Mouse (Mus musculus) fat pad, adult 2 months (tissue): ENCODE data around the gene Tctex1d4.
A peak's percentile ranks its signal among the peaks of the same experiment; 100 is the strongest.

Source experiments
- DNase-seq: peaks from one replicate; pipeline ENCODE4 v3.0.0-alpha.2; 2011; ENCODE audit warnings: low read depth, low spot score; ENCODE audit errors: extremely low read depth

Gene Tctex1d4

DNA sequence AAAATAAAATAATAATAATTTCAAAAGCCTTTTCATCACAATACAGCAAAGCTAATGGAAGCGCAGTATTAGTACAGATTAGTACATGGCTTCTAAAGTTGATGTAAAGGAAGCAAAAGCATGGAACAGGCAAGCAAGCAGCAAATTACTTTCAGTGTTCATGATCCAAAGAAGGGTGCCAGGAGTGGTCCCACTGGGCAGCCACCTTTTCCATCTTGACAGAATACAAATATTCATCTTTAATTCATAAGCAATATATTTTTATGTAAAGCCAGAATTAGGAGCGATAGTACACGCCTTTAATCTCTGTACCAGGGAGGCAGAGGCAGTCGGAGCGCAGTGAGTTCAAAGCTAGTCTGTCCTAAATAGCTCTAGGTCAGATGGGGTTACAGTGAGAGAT is 7.0 kb upstream of the Tctex1d4 start:
- DNase-seq: no peak

GRCm38 (mm10) chr4:117120052-117120444 is 6.5 kb upstream of the Tctex1d4 start:
- DNase-seq: no peak

- DNase-seq: peak; percentile 94
Measured at GRCm38 (mm10) chr4:117120445-117121414, 5.9 kb upstream of the Tctex1d4 start.

GRCm38 (mm10) chr4:117122209-117122608 is 4.4 kb upstream of the Tctex1d4 start:
- DNase-seq: no peak

DNA sequence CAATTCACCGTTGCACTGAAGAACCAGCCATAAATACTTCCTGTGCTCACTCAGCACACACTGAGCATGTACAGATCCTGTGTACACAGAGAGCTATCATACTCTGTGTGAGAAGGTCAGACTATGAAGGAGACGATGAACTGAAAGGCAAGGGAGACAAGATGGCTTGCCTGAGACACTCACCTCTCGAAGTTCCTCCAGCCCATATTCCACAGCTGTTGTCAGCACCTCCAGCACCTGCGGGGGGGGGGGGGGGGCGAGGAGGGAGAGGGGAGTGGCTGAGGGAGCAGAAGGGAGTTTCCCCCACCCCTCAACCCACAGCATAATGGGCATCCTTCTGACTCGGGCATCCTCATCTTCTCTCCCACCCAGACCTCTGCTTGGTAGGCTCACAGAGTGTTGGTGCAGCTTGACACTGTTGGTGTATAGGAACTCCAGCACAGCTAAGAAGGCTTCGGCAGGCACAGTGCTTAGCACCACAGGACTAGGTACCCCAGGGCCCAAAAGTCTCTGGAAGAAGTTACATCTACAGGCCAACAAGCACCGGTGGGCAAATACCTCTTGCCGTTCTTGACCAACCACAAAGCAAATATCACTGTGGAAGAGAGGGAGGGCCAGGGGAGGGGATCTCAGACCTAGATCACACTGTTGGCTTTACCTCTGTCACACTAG is 2.9 kb upstream of the Tctex1d4 start:
- no peak for DNase-seq

GRCm38 (mm10) chr4:117124218-117124517 is 2.4 kb upstream of the Tctex1d4 start:
- no peak for DNase-seq

DNA sequence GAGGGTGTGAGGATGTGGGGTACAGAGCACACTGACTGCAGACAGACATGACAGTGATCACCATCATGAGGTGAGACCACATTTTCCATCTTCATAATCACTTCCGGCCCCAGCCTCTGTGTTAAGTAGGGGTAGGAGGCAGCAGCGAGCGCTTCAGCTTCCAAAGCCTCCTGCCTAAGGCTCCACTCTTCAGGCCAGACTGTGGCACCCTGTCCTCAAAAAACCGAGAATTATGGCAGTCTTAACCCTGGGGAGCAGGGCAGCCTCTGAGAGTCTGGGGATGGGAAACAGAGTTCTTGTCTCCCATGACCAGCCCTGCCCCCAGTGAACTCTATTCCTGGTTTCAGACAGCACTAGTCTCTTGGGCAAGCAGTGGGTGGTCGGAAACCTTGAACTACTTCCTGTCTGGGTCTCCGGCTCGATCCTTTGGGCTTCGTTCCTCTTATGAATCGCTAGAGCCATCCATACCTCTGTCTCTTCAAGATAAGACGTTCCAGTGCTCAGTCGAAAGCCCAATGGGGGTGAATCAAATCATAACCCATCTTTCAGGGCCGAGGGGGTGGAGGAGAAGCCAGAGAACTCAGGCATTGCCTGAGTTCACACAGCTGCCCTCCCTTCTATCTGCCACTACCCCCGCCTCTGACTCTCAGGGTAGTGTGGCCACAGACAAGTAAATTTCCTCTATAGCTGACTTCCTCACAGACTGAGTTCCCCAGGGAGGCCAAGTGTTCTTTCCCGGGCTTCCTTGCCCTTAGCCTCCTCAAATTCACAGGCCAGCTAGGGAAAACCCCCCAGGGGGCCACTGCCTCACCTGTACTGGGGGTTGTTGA is 1.9 kb upstream of the Tctex1d4 start:
- no peak for DNase-seq

- DNase-seq: no peak
Measured at GRCm38 (mm10) chr4:117125348-117125909, 1.2 kb upstream of the Tctex1d4 start, which contains the start of gene Btbd19. Gene Btbd19, minus strand, starts transcription at chr4:117125725.

DNA sequence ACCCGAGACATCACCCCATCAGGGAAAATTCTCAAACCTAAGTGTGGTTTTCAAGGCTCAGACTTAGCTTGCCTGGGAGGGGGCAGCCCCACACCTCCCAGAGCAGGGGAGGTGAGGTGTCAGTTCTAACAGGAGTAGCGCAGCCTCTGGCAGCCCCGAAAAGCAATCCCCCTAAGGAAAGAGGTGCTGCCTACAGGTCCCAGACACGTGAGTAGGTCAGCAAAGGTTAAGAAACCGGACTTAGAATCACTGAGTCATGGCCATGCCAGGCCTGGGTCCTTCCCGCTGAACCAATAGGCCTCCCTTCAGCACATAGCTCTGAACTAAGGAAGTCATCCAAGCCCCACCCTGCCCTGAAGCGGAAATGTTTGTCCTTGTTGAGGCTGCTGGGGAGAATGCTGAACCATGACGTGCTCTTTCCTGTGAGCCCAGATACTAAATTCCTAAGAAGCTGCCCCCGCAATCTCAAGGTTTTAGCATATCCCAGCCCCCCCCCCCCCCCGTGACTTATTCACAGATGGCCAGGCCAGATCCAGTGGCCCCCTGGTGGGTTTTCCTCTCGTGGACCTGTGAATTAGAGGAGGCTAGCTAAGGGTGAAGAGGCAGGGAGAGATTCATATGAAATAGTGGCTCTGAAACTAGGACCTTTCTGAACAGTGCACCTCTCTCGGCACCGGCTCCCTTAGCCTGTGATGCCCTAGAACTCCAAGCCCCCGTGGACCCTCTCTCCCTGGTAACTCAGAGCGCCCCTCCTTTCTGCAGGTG is 502 bp upstream of the Tctex1d4 start:
- DNase-seq: no peak

- no peak for DNase-seq
Measured at GRCm38 (mm10) chr4:117127991-117128686, 1.5 kb downstream of the Tctex1d4 start.

DNA sequence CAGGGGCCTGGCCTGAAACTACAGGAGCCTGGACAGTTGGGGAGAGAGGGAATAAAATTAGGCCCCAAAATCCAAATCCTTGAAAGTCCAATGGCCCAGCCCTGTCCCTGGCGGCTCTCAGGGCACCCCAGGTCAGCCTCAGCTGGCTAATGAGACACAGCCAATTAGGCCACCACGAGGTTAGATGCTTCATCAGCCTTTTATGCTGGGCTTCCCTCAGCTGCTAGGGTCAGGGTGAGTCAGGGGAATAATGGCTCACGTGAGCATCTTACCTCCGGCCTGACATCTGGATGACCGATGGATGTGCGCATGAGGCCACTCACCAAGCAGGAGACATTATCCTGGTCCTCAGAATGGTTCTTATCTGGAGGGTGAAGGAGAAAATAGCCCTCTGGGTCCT is 4.2 kb downstream of the Tctex1d4 start:
- DNase-seq: no peak

DNA sequence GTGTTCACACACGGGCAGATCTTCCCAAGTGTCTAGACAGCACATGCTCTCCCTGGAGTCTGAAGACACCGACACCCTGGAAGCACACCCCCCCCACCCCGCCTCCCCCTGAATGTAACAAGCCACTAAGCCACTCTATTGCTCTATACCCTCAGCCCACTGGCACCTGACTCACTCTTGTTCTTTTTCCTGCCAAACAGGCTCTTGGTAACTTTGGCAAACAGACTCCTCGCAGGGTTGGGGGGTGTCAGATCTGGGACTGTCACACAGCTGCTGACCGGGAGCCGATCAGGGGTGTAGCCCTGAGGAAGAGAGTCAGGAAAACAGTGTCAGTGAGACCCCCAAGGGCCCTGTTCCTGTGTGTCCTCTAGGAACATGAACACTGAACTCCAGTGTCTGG is 4.6 kb downstream of the Tctex1d4 start:
- no peak for DNase-seq

DNA sequence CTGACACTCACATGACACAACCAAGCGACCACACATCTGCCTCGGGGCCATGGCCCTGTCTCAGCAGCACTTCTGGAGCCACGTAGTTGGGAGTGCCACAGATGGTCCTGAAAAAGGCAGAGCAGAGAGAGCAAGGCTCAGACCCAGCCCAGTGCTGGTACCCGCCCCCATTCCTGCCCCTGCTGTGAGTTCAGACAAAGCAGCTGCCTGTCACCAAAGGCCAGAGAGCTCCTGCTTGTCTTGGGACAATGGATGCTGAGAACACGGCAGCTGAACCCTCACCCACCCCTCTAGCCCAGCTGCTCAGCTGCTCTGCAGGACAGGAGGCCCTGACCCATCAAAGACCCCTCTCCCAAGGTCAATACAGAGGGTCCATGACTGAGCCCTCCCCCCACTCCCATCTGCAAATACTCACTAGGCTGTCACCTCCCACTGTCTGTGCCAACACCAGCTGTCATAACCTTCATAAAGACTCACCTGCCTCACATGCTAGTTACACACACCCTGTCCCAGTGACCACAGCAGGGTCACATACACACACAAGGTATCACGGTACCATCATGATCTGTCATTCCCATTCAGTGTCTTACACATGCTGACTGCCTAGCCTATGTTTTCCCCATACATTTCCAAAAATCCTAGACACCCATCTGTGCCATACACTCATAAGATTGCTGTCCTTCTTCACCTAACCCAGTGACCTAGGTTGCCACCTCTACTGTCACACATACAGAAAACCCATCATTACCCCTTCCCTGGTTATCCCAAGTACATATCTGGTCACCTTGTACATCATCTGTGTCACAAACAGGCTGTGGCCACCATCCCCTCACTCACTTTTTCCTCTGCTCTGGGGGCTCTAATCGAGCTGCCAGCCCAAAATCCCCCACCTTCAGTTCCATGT is 5.5 kb downstream of the Tctex1d4 start:
- DNase-seq: no peak

- no peak for DNase-seq
Measured at GRCm38 (mm10) chr4:117132794-117133143, 6.2 kb downstream of the Tctex1d4 start.

DNA sequence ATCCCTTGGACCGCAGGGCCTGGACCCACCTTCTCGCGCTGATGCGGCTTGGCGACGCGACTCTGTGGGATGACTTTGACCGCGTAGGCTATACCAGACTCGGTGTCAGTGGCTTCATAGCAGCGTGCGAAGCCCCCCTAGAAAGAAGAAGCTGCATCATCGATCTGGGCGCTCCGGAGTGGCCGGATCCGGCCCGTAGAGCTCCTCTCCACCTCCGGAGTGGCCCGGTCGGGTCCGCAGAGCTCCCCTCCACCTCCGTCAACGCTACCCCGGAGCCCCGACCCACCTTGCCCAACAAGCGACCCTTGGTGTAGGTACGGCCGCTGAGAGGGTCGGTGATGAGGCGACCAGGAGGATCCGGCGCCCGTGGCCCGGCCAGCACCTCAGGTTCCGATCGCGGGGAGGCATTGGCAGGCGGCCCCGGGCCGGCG is 6.8 kb downstream of the Tctex1d4 start:
- no peak for DNase-seq

- DNase-seq: no peak
Measured at GRCm38 (mm10) chr4:117133817-117134600, 7.4 kb downstream of the Tctex1d4 start, which contains the start of gene Plk3. Gene Plk3, minus strand, starts transcription at chr4:117133963.

- no peak for DNase-seq
Measured at GRCm38 (mm10) chr4:117134601-117134995, 8.0 kb downstream of the Tctex1d4 start.

- DNase-seq: peak; percentile 67
Measured at GRCm38 (mm10) chr4:117136034-117136433, 9.4 kb downstream of the Tctex1d4 start.
